Mouse (Mus musculus): Measurements from ENCODE around the gene Ckm.

GRCm38 (mm10) chr7:19436276-19436675, 31.7 kb downstream of the Ckm start:
- TF ChIP-seq POLR2A (IDR thresholded peaks at IDR 0.05; ENCODE audit: borderline replicate concordance, insufficient read depth, low read length) (no peak), CTCF (IDR thresholded peaks at IDR 0.05; ENCODE audit: borderline replicate concordance, insufficient read depth, low read depth, low read length) (no peak)

Data from cerebellum, adult 2 months (tissue).